31 mouse cellular contexts compared by ENCODE assay signal in genomic region chr11:92629319-92629718, GRCm38 (mm10).
DNase-seq lines count a peak whose midpoint lies in the region; ATAC-seq and TF ChIP-seq lines count a peak whose summit lies in the region.
"Had no signal": no experiment of that assay in that cellular context is flagged by ENCODE, and none has a peak within 500 bp of the region (broad histone marks: within the 10 kb centered on the region; RNA-seq: fewer than 3 reads in every experiment).

No protein-coding gene starts in this region.

- H3K4me3 ChIP-seq in midbrain, postnatal 0 days (ENCODE audit: low read depth, low read length) = no peak overlapping the region
- H3K4me3 ChIP-seq in midbrain, embryonic 16.5 days (ENCODE audit: low read depth, low read length) = no peak overlapping the region
- no peak overlapping the region for H3K4me3 ChIP-seq in hindbrain, embryonic 12.5 days
- no peak overlapping the region for H3K4me3 ChIP-seq in intestine, embryonic 16.5 days (ENCODE audit: low read length)
- no peak overlapping the region for H3K4me3 ChIP-seq in forebrain, embryonic 10.5 days
- H3K4me3 ChIP-seq: embryonic facial prominence, embryonic 10.5 days; embryonic facial prominence, embryonic 15.5 days; forebrain, embryonic 13.5 days; gastrocnemius, adult 2 months; heart, adult 2 months; heart, embryonic 13.5 days; kidney, embryonic 15.5 days; layer of hippocampus, adult 2 months; left cerebral cortex, adult 2 months; limb, embryonic 12.5 days; liver, embryonic 15.5 days; midbrain, embryonic 10.5 days; midbrain, embryonic 15.5 days had no signal

- no peak overlapping the region for H3K27ac ChIP-seq in midbrain, postnatal 0 days (ENCODE audit: low read depth, low read length)
- no peak overlapping the region for H3K27ac ChIP-seq in midbrain, embryonic 16.5 days (ENCODE audit: low read length)
- peak overlapping the region; percentile 55 for H3K27ac ChIP-seq in hindbrain, embryonic 12.5 days
- H3K27ac ChIP-seq in intestine, embryonic 16.5 days (ENCODE audit: low read length) = no peak overlapping the region
- no peak overlapping the region for H3K27ac ChIP-seq in forebrain, embryonic 10.5 days
- H3K27ac ChIP-seq: embryonic facial prominence, embryonic 10.5 days; embryonic facial prominence, embryonic 15.5 days; forebrain, embryonic 13.5 days; gastrocnemius, adult 2 months; heart, adult 2 months; heart, embryonic 13.5 days; kidney, embryonic 15.5 days; layer of hippocampus, adult 2 months; left cerebral cortex, adult 2 months; limb, embryonic 12.5 days; liver, embryonic 15.5 days; midbrain, embryonic 10.5 days; midbrain, embryonic 15.5 days had no signal

- H3K27me3 ChIP-seq in midbrain, postnatal 0 days (ENCODE audit: insufficient read depth, low read length) = no peaks in the 10 kb centered on the region
- no peaks in the 10 kb centered on the region for H3K27me3 ChIP-seq in midbrain, embryonic 16.5 days (ENCODE audit: control insufficient read depth, insufficient read depth, low read depth, low read length)
- H3K27me3 ChIP-seq in hindbrain, embryonic 12.5 days = no peaks in the 10 kb centered on the region
- H3K27me3 ChIP-seq in intestine, embryonic 16.5 days (replicated peaks; ENCODE audit: control insufficient read depth, insufficient read depth, low read length) = no peaks in the 10 kb centered on the region
- H3K27me3 ChIP-seq in forebrain, embryonic 10.5 days (ENCODE audit: poor library complexity, severe bottlenecking) = no peaks in the 10 kb centered on the region
- H3K27me3 ChIP-seq: CH12.LX; embryonic facial prominence, embryonic 15.5 days; forebrain, embryonic 13.5 days; heart, embryonic 13.5 days; kidney, embryonic 15.5 days; limb, embryonic 12.5 days; liver, embryonic 15.5 days; midbrain, embryonic 15.5 days had no signal

- H3K4me1 ChIP-seq in midbrain, postnatal 0 days (ENCODE audit: insufficient read depth, low read length) = no peaks in the 10 kb centered on the region
- no peaks in the 10 kb centered on the region for H3K4me1 ChIP-seq in midbrain, embryonic 16.5 days (ENCODE audit: control insufficient read depth, insufficient read depth, low read length)
- no peaks in the 10 kb centered on the region for H3K4me1 ChIP-seq in hindbrain, embryonic 12.5 days
- no peaks in the 10 kb centered on the region for H3K4me1 ChIP-seq in intestine, embryonic 16.5 days (ENCODE audit: control insufficient read depth, insufficient read depth, low read length)
- no peaks in the 10 kb centered on the region for H3K4me1 ChIP-seq in forebrain, embryonic 10.5 days
- H3K4me1 ChIP-seq: embryonic facial prominence, embryonic 10.5 days; embryonic facial prominence, embryonic 15.5 days; forebrain, embryonic 13.5 days; heart, embryonic 13.5 days; kidney, embryonic 15.5 days; limb, embryonic 12.5 days; liver, embryonic 15.5 days; midbrain, embryonic 10.5 days; midbrain, embryonic 15.5 days had no signal

- 79% methylated on average over 2 of the region's 2 CpGs for WGBS in midbrain, postnatal 0 days
- 68% methylated on average over 2 of the region's 2 CpGs for WGBS in midbrain, embryonic 16.5 days
- 51% methylated on average over 2 of the region's 2 CpGs for WGBS in hindbrain, embryonic 12.5 days
- WGBS in intestine, embryonic 16.5 days = 30% methylated on average over 2 of the region's 2 CpGs
- WGBS in forebrain, embryonic 10.5 days = 77% methylated on average over 2 of the region's 2 CpGs

- H3K4me2 ChIP-seq in midbrain, postnatal 0 days (ENCODE audit: low read depth, low read length, poor library complexity, severe bottlenecking) = no peak overlapping the region
- no peak overlapping the region for H3K4me2 ChIP-seq in midbrain, embryonic 16.5 days (ENCODE audit: low read length)
- H3K4me2 ChIP-seq in hindbrain, embryonic 12.5 days (replicated peaks) = no peak overlapping the region
- H3K4me2 ChIP-seq in intestine, embryonic 16.5 days (ENCODE audit: low read depth, low read length) = no peak overlapping the region
- H3K4me2 ChIP-seq: embryonic facial prominence, embryonic 15.5 days; forebrain, embryonic 13.5 days; heart, embryonic 13.5 days; kidney, embryonic 15.5 days; limb, embryonic 12.5 days; liver, embryonic 15.5 days; lung, embryonic 14.5 days; midbrain, embryonic 15.5 days had no signal

- TF ChIP-seq CTCF in midbrain, postnatal 0 days (IDR thresholded peaks at IDR 0.05) = no peak

- DNase-seq in midbrain, postnatal 0 days (ENCODE audit: low spot score) = peak; percentile 32
- peak; percentile 23 for DNase-seq in embryo, embryonic 11 days
- no peak for DNase-seq in right cerebral cortex, postnatal 14 days
- no peak for DNase-seq in forebrain, embryonic 10.5 days (ENCODE audit: extremely low spot score, low spot score)
- DNase-seq: adrenal gland, adult 8-10 months; cerebellum, adult 8-10 months; cerebellum, postnatal 25 days; gastrocnemius, adult 2 months; heart, adult 2 months; heart, postnatal 10 days; kidney, adult 18-20 months; kidney, postnatal 25 days; lung, postnatal 14 days; thymus, postnatal 4 days had no signal

- no peaks in the 10 kb centered on the region for H3K36me3 ChIP-seq in midbrain, postnatal 0 days (ENCODE audit: insufficient read depth, low read length)
- no peaks in the 10 kb centered on the region for H3K36me3 ChIP-seq in midbrain, embryonic 16.5 days (ENCODE audit: control insufficient read depth, insufficient read depth, low read length)
- no peaks in the 10 kb centered on the region for H3K36me3 ChIP-seq in hindbrain, embryonic 12.5 days
- H3K36me3 ChIP-seq in intestine, embryonic 16.5 days (ENCODE audit: control insufficient read depth, insufficient read depth, low read length) = no peaks in the 10 kb centered on the region
- H3K36me3 ChIP-seq in forebrain, embryonic 10.5 days (replicated peaks) = no peaks in the 10 kb centered on the region
- H3K36me3 ChIP-seq: embryonic facial prominence, embryonic 10.5 days; embryonic facial prominence, embryonic 15.5 days; heart, embryonic 13.5 days; kidney, embryonic 15.5 days; limb, embryonic 12.5 days; liver, embryonic 15.5 days; midbrain, embryonic 10.5 days; midbrain, embryonic 15.5 days had no signal

- H3K9me3 ChIP-seq in midbrain, postnatal 0 days (ENCODE audit: low read length) = no peaks in the 10 kb centered on the region
- no peaks in the 10 kb centered on the region for H3K9me3 ChIP-seq in midbrain, embryonic 16.5 days (replicated peaks; ENCODE audit: control insufficient read depth, low read length, poor library complexity, severe bottlenecking)
- no peaks in the 10 kb centered on the region for H3K9me3 ChIP-seq in hindbrain, embryonic 12.5 days (replicated peaks)
- H3K9me3 ChIP-seq in intestine, embryonic 16.5 days (ENCODE audit: control insufficient read depth, low read length) = no peaks in the 10 kb centered on the region
- H3K9me3 ChIP-seq in forebrain, embryonic 10.5 days = no peaks in the 10 kb centered on the region
- H3K9me3 ChIP-seq: embryonic facial prominence, embryonic 10.5 days; embryonic facial prominence, embryonic 15.5 days; forebrain, embryonic 13.5 days; heart, embryonic 13.5 days; kidney, embryonic 15.5 days; limb, embryonic 12.5 days; liver, embryonic 15.5 days; midbrain, embryonic 10.5 days; midbrain, embryonic 15.5 days had no signal

- ATAC-seq in midbrain, postnatal 0 days (ENCODE audit: low FRiP score) = no peak
- ATAC-seq in midbrain, embryonic 16.5 days = no peak
- no peak for ATAC-seq in hindbrain, embryonic 12.5 days (ENCODE audit: low FRiP score)
- ATAC-seq in intestine, embryonic 16.5 days = peak; percentile 62; the same call in 1 of the 2 replicates
- ATAC-seq: activated CD4-positive, CD25-positive, alpha-beta regulatory T cell, adult 4 months; forebrain, embryonic 13.5 days; midbrain, embryonic 15.5 days had no signal

- no peak overlapping the region for H3K9ac ChIP-seq in midbrain, postnatal 0 days (replicated peaks; ENCODE audit: low read length, poor library complexity, severe bottlenecking)
- no peak overlapping the region for H3K9ac ChIP-seq in midbrain, embryonic 16.5 days (ENCODE audit: low read depth, low read length)
- H3K9ac ChIP-seq in hindbrain, embryonic 12.5 days = no peak overlapping the region
- H3K9ac ChIP-seq in intestine, embryonic 16.5 days (ENCODE audit: low read depth, low read length) = no peak overlapping the region
- H3K9ac ChIP-seq: embryonic facial prominence, embryonic 15.5 days; forebrain, embryonic 13.5 days; heart, embryonic 13.5 days; kidney, embryonic 15.5 days; limb, embryonic 12.5 days; liver, embryonic 15.5 days; lung, embryonic 14.5 days; midbrain, embryonic 15.5 days had no signal

Comparison
In these comparisons a context has a peak if more than half of its experiments do, and no peak if none do; other contexts are left out.
1. DNase-seq: peak in midbrain, postnatal 0 days (single experiment) and embryo, embryonic 11 days (single experiment); none in right cerebral cortex, postnatal 14 days (single experiment) and forebrain, embryonic 10.5 days (single experiment).